Mouse (Mus musculus) bone marrow, adult 2 months (tissue): ENCODE measurements around the gene Olfr509.

Experiments
- CTCF ChIP-seq: fragments of 200-500 bp; IDR thresholded peaks from 2 replicates; pipeline ENCODE4 v1.5.1; 2011; ENCODE audit warnings: low read length, control low read depth; ENCODE audit not compliant: control insufficient read depth, insufficient read depth
- POLR2A ChIP-seq: fragments of 200-500 bp; IDR thresholded peaks from 2 replicates; pipeline ENCODE4 v1.6.1; 2011; ENCODE audit warnings: low read depth, mild to moderate bottlenecking, control low read depth, low read length, borderline replicate concordance; ENCODE audit not compliant: control insufficient read depth

DNA sequence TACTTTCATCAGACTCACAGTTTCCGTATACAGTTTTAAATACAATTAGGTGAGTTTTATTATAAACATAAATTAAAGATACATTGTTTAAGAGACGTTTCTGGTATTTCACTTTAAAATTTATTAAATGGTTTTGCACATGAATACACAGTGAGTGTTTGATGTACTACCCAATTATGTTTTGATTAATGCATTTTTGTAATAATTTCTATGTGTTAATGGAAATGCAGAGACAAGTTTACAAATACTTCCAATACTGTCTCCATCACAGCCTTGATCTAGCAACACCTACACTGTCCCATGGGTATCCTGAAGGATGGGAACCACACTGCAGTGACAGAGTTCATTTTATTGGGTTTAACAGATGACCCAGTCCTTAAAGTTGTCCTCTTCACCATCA lies 30.2 kb downstream of the Olfr509 start, which contains the start of gene Olfr507:
- TF ChIP-seq CTCF (no peak), POLR2A (no peak)
